Mouse (Mus musculus): ENCODE measurements around the gene Fam161b. TPM values are rescaled to one million over a fixed set of nuclear protein-coding genes. Genes with fewer than 3 reads are reported as not detected.
"Not testable (repeated sequence)": the region's sequence is repeated elsewhere in the genome, so short reads cannot be mapped to it uniquely, and the experiment has no call there.

Fam161b gene
- polyA plus RNA-seq, 1 experiment from 2014 or later: 4.0 TPM

DNA sequence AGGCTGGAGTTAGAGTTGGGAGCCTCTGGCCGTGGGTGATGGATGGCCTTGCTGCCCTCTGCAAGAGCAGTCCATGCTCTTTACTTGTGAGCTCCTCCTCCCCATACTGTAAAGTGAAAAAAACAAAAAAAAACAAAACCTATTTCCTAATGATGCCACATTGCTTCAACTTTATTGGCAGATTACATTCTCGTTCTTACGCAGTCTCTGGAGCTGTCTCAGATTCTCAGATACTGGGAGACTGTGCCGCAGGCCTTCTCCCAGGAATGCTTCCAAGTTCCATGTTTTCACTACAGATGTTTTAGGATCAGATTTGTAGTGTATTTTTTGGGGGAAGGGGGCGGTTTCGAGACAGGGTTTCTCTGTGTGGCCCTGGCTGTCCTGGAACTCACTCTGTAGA, 3.5 kb upstream of the Fam161b start:
- Histone ChIP-seq H3K4me1 (ENCODE audit: control insufficient read depth, insufficient read depth, low read length) (peaks cover 5% of the 10 kb centered on the region; the same call in 1 of the 2 replicates), H3K36me3 (ENCODE audit: control insufficient read depth, insufficient read depth, low read length) (peaks cover 10% of the 10 kb centered on the region; the same call in 1 of the 2 replicates), H3K4me2 (ENCODE audit: low read depth, severe bottlenecking) (no peak overlapping the region), H3K27me3 (ENCODE audit: control insufficient read depth, insufficient read depth, low read length) (no peaks in the 10 kb centered on the region), H3K4me3 (ENCODE audit: low read depth, low read length) (no peak overlapping the region), H3K9ac (ENCODE audit: low read length) (no peak overlapping the region), H3K9me3 (ENCODE audit: control insufficient read depth, low read length) (no peaks in the 10 kb centered on the region), H3K27ac (replicated peaks; ENCODE audit: low read depth, low read length) (no peak overlapping the region)
- DNase-seq (ENCODE audit: low spot score) (no peak), ATAC-seq (ENCODE audit: insufficient number of reproducible peaks, low FRiP score, low TSS enrichment, low read depth) (no peak)
- 98% methylated on average over 6 of the region's 6 CpGs for WGBS

- Histone ChIP-seq H3K9ac (ENCODE audit: low read length) (no peak overlapping the region), H3K27ac (replicated peaks; ENCODE audit: low read depth, low read length) (no peak overlapping the region), H3K4me1 (ENCODE audit: control insufficient read depth, insufficient read depth, low read length) (peaks cover 5% of the 10 kb centered on the region; the same call in 1 of the 2 replicates), H3K27me3 (ENCODE audit: control insufficient read depth, insufficient read depth, low read length) (no peaks in the 10 kb centered on the region), H3K9me3 (ENCODE audit: control insufficient read depth, low read length) (no peaks in the 10 kb centered on the region), H3K36me3 (ENCODE audit: control insufficient read depth, insufficient read depth, low read length) (peaks cover 6% of the 10 kb centered on the region; the same call in 1 of the 2 replicates), H3K4me3 (ENCODE audit: low read depth, low read length) (no peak overlapping the region), H3K4me2 (ENCODE audit: low read depth, severe bottlenecking) (no peak overlapping the region)
- 85% methylated on average over 9 of the region's 9 CpGs for WGBS
- no peak for DNase-seq (ENCODE audit: low spot score)
- no peak for ATAC-seq (ENCODE audit: insufficient number of reproducible peaks, low FRiP score, low TSS enrichment, low read depth)
Observed at GRCm38 (mm10) chr12:84364291-84364690, 2.7 kb upstream of the Fam161b start.

DNA sequence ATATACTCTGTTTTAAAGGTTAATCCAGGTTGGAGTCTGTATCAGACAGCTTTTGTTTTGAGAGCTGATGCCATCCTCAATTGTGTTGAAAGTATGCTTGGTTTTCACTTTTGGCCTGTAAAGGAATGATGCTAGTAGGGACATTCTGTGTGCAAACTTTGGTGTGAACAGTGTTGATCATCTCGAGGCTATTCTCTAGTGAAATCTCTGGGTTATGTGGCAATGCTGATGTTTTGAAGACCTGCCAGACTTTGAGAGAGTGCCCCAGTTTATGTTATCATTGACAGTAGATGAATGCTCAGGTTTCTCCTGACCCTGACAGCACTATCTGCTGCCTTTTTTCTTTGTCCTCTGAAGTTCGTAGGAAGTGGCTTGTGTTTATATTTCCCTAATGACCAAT, 1.2 kb upstream of the Fam161b start:
- ATAC-seq (ENCODE audit: insufficient number of reproducible peaks, low FRiP score, low TSS enrichment, low read depth): no peak
- 52% methylated on average over 2 of the region's 2 CpGs for WGBS
- H3K27ac ChIP-seq (replicated peaks; ENCODE audit: low read depth, low read length): no peak overlapping the region

DNA sequence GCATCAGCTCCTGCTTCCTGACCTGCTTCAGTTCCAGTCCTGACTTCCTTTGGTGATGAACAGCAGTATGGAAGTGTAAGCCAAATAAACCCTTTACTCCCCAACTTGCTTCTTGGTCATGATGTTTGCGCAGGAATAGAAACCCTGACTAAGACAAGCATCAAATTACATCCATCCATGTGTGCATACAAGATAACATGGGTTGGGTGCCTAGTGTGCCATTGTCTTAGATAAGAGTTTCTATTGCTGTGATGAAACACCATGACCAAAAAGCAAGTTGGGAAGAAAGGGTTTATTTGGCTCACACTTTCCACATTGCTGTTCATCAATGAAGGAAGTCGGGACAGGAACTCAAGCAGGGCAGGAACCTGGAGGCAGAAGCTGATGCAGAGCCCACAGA, 2.9 kb downstream of the Fam161b start:
- 82% methylated on average over 2 of the region's 2 CpGs for WGBS
- H3K27me3 ChIP-seq (ENCODE audit: control insufficient read depth, insufficient read depth, low read length); H3K36me3 ChIP-seq (ENCODE audit: control insufficient read depth, insufficient read depth, low read length); DNase-seq (ENCODE audit: low spot score); H3K4me2 ChIP-seq (ENCODE audit: low read depth, severe bottlenecking); H3K4me3 ChIP-seq (ENCODE audit: low read depth, low read length); H3K4me1 ChIP-seq (ENCODE audit: control insufficient read depth, insufficient read depth, low read length); H3K27ac ChIP-seq (replicated peaks; ENCODE audit: low read depth, low read length); H3K9me3 ChIP-seq (ENCODE audit: control insufficient read depth, low read length); ATAC-seq (ENCODE audit: insufficient number of reproducible peaks, low FRiP score, low TSS enrichment, low read depth); H3K9ac ChIP-seq (ENCODE audit: low read length): not testable (repeated sequence)

More for the DNA sequence above, 1.2 kb upstream of the Fam161b start:
- H3K27me3 ChIP-seq (ENCODE audit: control insufficient read depth, insufficient read depth, low read length): no peaks in the 10 kb centered on the region
- DNase-seq (ENCODE audit: low spot score): no peak
- H3K4me3 ChIP-seq (ENCODE audit: low read depth, low read length): peak overlapping the region; percentile 77
- H3K4me2 ChIP-seq (ENCODE audit: low read depth, severe bottlenecking): peak overlapping the region; percentile 87
- H3K9me3 ChIP-seq (ENCODE audit: control insufficient read depth, low read length): no peaks in the 10 kb centered on the region
- H3K4me1 ChIP-seq (ENCODE audit: control insufficient read depth, insufficient read depth, low read length): peaks cover 5% of the 10 kb centered on the region; the same call in 1 of the 2 replicates
- H3K9ac ChIP-seq (ENCODE audit: low read length): peak overlapping the region; percentile 34; the same call in 1 of the 2 replicates
- no peaks in the 10 kb centered on the region; the same call in 1 of the 2 replicates for H3K36me3 ChIP-seq (ENCODE audit: control insufficient read depth, insufficient read depth, low read length)

DNA sequence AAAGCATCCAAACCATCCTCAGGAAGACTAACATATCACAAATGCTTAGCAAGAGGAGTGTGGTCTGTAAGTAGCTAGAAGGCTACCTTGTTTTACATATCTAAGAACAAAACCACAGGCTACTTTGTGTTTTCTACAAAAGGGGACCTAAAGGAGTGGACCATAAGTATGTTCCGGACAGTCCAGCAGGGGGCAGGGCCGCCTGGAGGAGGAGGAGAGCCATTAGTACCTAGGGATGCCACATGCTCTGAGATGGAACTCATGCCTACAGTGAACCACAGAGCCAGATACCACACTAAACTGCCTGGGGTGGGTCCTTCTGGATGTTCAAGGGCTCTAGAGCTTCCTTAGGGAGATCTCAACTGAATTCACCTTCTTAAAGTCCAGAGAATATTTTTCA, 14.4 kb downstream of the Fam161b start:
- no peak overlapping the region for H3K4me2 ChIP-seq (ENCODE audit: low read depth, severe bottlenecking)
- peaks cover 4% of the 10 kb centered on the region; the same call in 1 of the 2 replicates for H3K36me3 ChIP-seq (ENCODE audit: control insufficient read depth, insufficient read depth, low read length)
- DNase-seq (ENCODE audit: low spot score) (peak; percentile 52), ATAC-seq (ENCODE audit: insufficient number of reproducible peaks, low FRiP score, low TSS enrichment, low read depth) (no peak)
- H3K27me3 ChIP-seq (ENCODE audit: control insufficient read depth, insufficient read depth, low read length): no peaks in the 10 kb centered on the region
- H3K27ac ChIP-seq (replicated peaks; ENCODE audit: low read depth, low read length): no peak overlapping the region
- H3K4me3 ChIP-seq (ENCODE audit: low read depth, low read length): no peak overlapping the region
- 54% methylated on average over 2 of the region's 2 CpGs for WGBS
- H3K9me3 ChIP-seq (ENCODE audit: control insufficient read depth, low read length): no peaks in the 10 kb centered on the region
- no peak overlapping the region for H3K9ac ChIP-seq (ENCODE audit: low read length)
- H3K4me1 ChIP-seq (ENCODE audit: control insufficient read depth, insufficient read depth, low read length): no peaks in the 10 kb centered on the region

GRCm38 (mm10) chr12:84336963-84337625, 24.5 kb downstream of the Fam161b start:
- Histone ChIP-seq H3K4me3 (ENCODE audit: low read depth, low read length) (no peak overlapping the region), H3K4me2 (ENCODE audit: low read depth, severe bottlenecking) (no peak overlapping the region), H3K9ac (ENCODE audit: low read length) (no peak overlapping the region), H3K27ac (replicated peaks; ENCODE audit: low read depth, low read length) (no peak overlapping the region), H3K9me3 (ENCODE audit: control insufficient read depth, low read length) (no peaks in the 10 kb centered on the region), H3K27me3 (ENCODE audit: control insufficient read depth, insufficient read depth, low read length) (no peaks in the 10 kb centered on the region), H3K36me3 (ENCODE audit: control insufficient read depth, insufficient read depth, low read length) (peaks cover 16% of the 10 kb centered on the region; the same call in 1 of the 2 replicates), H3K4me1 (ENCODE audit: control insufficient read depth, insufficient read depth, low read length) (no peaks in the 10 kb centered on the region)
- DNase-seq (ENCODE audit: low spot score) (no peak), ATAC-seq (ENCODE audit: insufficient number of reproducible peaks, low FRiP score, low TSS enrichment, low read depth) (no peak)
- 94% methylated on average over 11 of the region's 11 CpGs for WGBS

DNA sequence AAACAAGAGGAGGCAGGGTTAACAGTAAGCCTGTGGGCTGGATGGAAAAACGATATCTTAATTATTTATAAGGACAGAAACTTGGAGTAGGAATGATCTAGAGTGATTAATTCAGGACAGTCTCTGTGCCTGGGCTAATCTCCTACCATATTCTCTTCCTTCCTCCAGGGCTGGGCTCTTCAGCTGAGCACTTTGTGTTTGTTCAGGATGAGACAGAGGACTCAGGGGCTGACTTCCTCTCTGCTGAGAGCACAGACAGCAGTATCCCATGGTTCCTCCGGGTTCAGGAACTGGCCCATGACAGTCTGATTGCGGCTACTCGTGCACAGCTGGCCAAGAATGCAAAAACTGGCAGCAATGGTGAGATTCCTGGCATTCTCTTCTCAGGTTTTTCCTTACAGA, 34.5 kb downstream of the Fam161b start:
- Histone ChIP-seq H3K4me1 (ENCODE audit: control insufficient read depth, insufficient read depth, low read length) (no peaks in the 10 kb centered on the region), H3K4me2 (ENCODE audit: low read depth, severe bottlenecking) (no peak overlapping the region), H3K9me3 (ENCODE audit: control insufficient read depth, low read length) (no peaks in the 10 kb centered on the region), H3K27ac (replicated peaks; ENCODE audit: low read depth, low read length) (no peak overlapping the region), H3K27me3 (ENCODE audit: control insufficient read depth, insufficient read depth, low read length) (no peaks in the 10 kb centered on the region), H3K9ac (ENCODE audit: low read length) (no peak overlapping the region), H3K4me3 (ENCODE audit: low read depth, low read length) (no peak overlapping the region), H3K36me3 (ENCODE audit: control insufficient read depth, insufficient read depth, low read length) (peaks cover 10% of the 10 kb centered on the region)
- WGBS: 91% methylated on average over 4 of the region's 4 CpGs
- ATAC-seq (ENCODE audit: insufficient number of reproducible peaks, low FRiP score, low TSS enrichment, low read depth) (no peak), DNase-seq (ENCODE audit: low spot score) (no peak)

DNA sequence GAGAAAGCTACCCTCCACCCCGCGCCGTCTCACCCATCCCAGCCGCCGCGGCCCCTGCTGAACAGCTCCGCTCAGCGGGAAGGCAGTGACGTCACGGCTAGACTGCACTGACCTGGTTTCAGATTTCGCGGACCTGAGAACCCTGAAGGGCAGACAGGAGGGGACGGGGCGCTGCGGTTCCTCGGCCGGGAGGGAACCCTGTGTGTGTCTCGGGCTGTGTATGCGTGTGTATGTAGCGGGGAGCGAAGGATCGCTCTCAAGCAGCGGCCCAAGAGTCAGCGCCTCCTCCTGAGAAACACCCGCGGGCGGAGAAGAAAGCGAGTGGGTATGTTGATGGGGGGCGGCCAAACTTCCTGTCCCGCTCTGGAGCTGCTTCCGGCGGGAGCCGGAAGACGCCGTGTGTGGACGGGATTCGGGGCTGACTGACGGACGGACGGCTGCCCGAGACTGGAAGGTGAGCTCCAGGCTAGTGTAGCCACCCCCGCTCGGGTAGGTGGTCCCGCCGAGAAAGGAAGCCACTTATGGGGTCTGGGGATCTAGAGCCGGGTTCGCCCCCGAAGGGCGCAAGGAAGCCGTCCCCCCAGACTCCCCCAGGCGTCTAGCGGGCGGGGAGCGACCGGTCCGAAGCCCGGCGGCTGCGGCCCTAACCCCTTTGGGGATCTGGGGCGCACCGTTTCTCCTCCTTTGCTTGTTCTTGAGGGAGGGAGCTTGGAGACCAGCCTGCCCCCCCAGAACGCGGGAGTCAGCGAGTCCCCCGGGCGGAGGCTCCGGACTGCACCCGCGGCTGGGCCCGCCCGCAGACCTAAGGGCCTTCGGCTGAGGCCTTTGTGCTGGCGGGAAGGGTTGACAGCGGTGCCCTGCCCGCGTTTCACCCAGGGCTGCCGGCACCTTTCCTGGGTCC, 44.7 kb downstream of the Fam161b start, which contains the start of gene Zfp410:
Gene Zfp410, plus strand, starts transcription at position 132 of the 901 bp plus-strand sequence.
- peak; percentile 93 for DNase-seq (ENCODE audit: low spot score)
- Histone ChIP-seq H3K4me3 (ENCODE audit: low read depth, low read length) (peak within 1 kb of the TSS; percentile 74), H3K27me3 (ENCODE audit: control insufficient read depth, insufficient read depth, low read length) (no peaks in the 10 kb centered on the region), H3K36me3 (ENCODE audit: control insufficient read depth, insufficient read depth, low read length) (no peaks in the 10 kb centered on the region), H3K4me1 (ENCODE audit: control insufficient read depth, insufficient read depth, low read length) (peaks cover 3% of the 10 kb centered on the region; the same call in 1 of the 2 replicates), H3K4me2 (ENCODE audit: low read depth, severe bottlenecking) (peak within 1 kb of the TSS; percentile 64), H3K9me3 (ENCODE audit: control insufficient read depth, low read length) (no peaks in the 10 kb centered on the region), H3K27ac (replicated peaks; ENCODE audit: low read depth, low read length) (peak within 1 kb of the TSS; percentile 82), H3K9ac (ENCODE audit: low read length) (peak within 1 kb of the TSS; percentile 73)
- ATAC-seq (ENCODE audit: insufficient number of reproducible peaks, low FRiP score, low TSS enrichment, low read depth): peak; percentile 95
- under 1% methylated on average over 67 of the region's 77 CpGs for WGBS

Measured in limb, embryonic 11.5 days (tissue).